Mouse (Mus musculus) liver, embryonic 16.5 days (tissue): ENCODE measurements around the gene Adamts2. TPM values are rescaled to one million over a fixed set of nuclear protein-coding genes. Genes with fewer than 3 reads are reported as not detected.

Experiments used
- ATAC-seq: fragments of 200-750 bp; cut with Nextera tagmentation; 2 replicates; pipeline ENCODE4 v1.8.0; 2017; ENCODE audit warnings: low read depth, mild to moderate bottlenecking, moderate number of reproducible peaks, moderate library complexity
- H3K27ac ChIP-seq: fragments of 300-500 bp; sonication (generic); 2 replicates; pipeline ENCODE4 v1.5.1; 2014; ENCODE audit warnings: mild to moderate bottlenecking, low read length
- H3K27me3 ChIP-seq: fragments of 300-500 bp; sonication (generic); 2 replicates; pipeline ENCODE4 v1.6.1; 2014; ENCODE audit warnings: low read depth, low read length, mixed read lengths; ENCODE audit not compliant: control insufficient read depth, insufficient read depth
- H3K36me3 ChIP-seq: fragments of 300-500 bp; sonication (generic); 2 replicates; pipeline ENCODE4 v1.6.1; 2014; ENCODE audit warnings: mild to moderate bottlenecking; ENCODE audit not compliant: control insufficient read depth, insufficient read depth
- H3K4me1 ChIP-seq: fragments of 300-500 bp; sonication (generic); 2 replicates; pipeline ENCODE4 v1.6.1; 2014; ENCODE audit warnings: low read depth, low read length, mixed read lengths; ENCODE audit not compliant: control insufficient read depth
- H3K4me2 ChIP-seq: fragments of 300-500 bp; sonication (generic); 2 replicates; pipeline ENCODE4 v1.6.1; 2014; ENCODE audit warnings: low read depth, low read length, mixed read lengths
- H3K4me3 ChIP-seq: fragments of 300-500 bp; sonication (generic); 2 replicates; pipeline ENCODE4 v1.5.1; 2014; ENCODE audit warnings: low read depth, mild to moderate bottlenecking, low read length
- H3K9ac ChIP-seq: fragments of 300-500 bp; sonication (generic); 2 replicates; pipeline ENCODE4 v1.6.1; 2014; ENCODE audit warnings: low read depth, low read length
- H3K9me3 ChIP-seq: fragments of 300-500 bp; sonication (generic); replicated peaks from 2 replicates; pipeline ENCODE4 v1.6.1; 2016; ENCODE audit warnings: low read length; ENCODE audit not compliant: control insufficient read depth
- WGBS: fragments of 180-500 bp; shearing (Covaris S2); extraction: QIAGEN DNeasy Blood & Tissue Kit; methylation state at CpG from one replicate; pipeline ENCODE4 v1.1.7; 2014; ENCODE audit not compliant: insufficient replicate concordance; 5-methylcytosine and 5-hydroxymethylcytosine counted together
- polyA plus RNA-seq: library from polyadenylated mRNA; unstranded; fragments of >200 nt; fragmentation: Nextera tagmentation; extraction: Ambion mirVana; gene quantifications from 2 replicates; pipeline ENCODE4 v1.2.1, GENCODE M21; 2015

Adamts2 gene
- polyA plus RNA-seq, 1 experiment from 2014 or later, result 1.6 TPM

DNA sequence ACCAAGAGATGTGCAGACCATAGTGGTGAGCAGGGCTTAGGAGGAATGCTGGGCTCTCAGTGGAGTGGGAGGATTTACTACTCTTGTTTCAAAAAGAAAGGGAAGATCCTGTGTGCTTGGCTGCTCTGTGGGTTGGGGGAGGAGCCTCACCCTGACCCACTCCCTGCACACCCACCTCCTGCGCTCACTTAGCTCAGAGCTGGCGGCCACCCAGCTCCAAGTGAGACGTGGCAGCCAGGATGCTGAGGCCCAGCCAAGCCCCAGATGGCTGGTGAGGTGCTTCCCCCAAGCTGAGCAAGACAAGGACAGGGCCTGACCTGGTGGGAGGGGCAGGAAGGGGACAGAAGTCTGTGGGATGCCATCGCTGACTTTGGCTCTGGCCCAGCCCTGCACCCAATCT, 30.4 kb downstream of the Adamts2 start:
- 24% methylated on average over 4 of the region's 4 CpGs for WGBS
- ATAC-seq, result peak; percentile 39; the same call in 1 of the 2 replicates

DNA sequence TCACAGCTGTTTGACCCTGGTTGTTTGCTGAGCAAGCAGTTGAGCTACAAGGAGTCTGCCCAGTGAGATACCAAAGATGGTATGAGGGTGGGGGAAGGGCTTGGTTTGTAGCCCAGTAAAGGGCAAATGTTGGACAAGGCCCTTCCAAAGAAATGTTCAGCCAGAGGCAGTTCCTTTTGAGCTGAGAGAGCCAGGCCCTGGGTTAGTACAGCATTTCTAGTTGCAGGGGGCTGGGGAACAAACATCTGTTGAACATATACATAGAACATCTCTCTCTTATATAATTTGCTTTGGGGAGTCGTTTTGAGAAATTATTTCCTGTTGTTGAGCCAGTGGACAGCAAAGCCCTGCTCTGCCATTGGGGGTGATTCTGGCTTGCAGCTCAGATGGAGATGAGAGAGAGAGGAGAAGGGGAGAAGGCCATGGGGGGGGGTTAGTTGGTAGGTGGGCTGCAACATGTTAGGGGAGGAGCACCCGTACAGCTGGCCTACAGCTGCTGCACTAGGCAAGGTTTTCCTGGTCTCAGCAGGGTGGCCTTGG, 33.2 kb downstream of the Adamts2 start:
- Histone ChIP-seq H3K4me3 (no peak overlapping the region), H3K27me3 (no peaks in the 10 kb centered on the region), H3K36me3 (no peaks in the 10 kb centered on the region), H3K4me2 (no peak overlapping the region), H3K9ac (no peak overlapping the region), H3K27ac (no peak overlapping the region), H3K9me3 (no peaks in the 10 kb centered on the region), H3K4me1 (no peaks in the 10 kb centered on the region; the same call in 1 of the 2 replicates)
- WGBS, result 52% methylated on average over 2 of the region's 2 CpGs
- no peak for ATAC-seq

More for the DNA sequence above, 30.4 kb downstream of the Adamts2 start:
- Histone ChIP-seq H3K27me3 (no peaks in the 10 kb centered on the region), H3K9ac (no peak overlapping the region), H3K4me1 (no peaks in the 10 kb centered on the region; the same call in 1 of the 2 replicates), H3K9me3 (no peaks in the 10 kb centered on the region), H3K4me3 (no peak overlapping the region), H3K27ac (no peak overlapping the region), H3K36me3 (no peaks in the 10 kb centered on the region), H3K4me2 (no peak overlapping the region)

DNA sequence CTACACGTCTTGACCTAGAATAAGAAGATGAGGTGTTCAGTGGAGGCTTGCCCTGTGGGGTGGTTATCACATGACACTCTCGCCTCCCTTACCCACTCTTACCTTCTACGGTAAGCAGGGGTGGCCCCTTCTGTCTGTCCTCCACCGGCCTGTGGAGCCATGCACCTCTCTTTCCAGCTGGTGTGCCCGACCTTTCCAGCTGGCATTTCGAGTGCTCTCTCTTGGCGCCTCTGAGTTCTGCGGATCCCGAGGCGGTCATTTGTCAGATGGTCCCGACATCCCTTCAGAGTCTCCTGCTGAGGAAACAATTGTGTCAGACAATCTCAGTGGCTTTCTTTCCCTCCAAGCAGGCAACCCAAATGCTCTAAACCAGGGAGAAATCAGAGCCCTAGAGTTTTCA, 35.1 kb downstream of the Adamts2 start:
- ATAC-seq, result no peak
- WGBS, result 78% methylated on average over 11 of the region's 11 CpGs
- no peaks in the 10 kb centered on the region for H3K36me3 ChIP-seq
- no peaks in the 10 kb centered on the region for H3K27me3 ChIP-seq
- H3K4me3 ChIP-seq, result no peak overlapping the region
- no peak overlapping the region for H3K27ac ChIP-seq
- H3K4me1 ChIP-seq, result no peaks in the 10 kb centered on the region; the same call in 1 of the 2 replicates
- no peaks in the 10 kb centered on the region for H3K9me3 ChIP-seq
- H3K4me2 ChIP-seq, result no peak overlapping the region
- H3K9ac ChIP-seq, result no peak overlapping the region

- no peak overlapping the region for H3K9ac ChIP-seq
- no peaks in the 10 kb centered on the region for H3K27me3 ChIP-seq
- no peaks in the 10 kb centered on the region for H3K36me3 ChIP-seq
- 66% methylated on average over 13 of the region's 13 CpGs for WGBS
- no peaks in the 10 kb centered on the region; the same call in 1 of the 2 replicates for H3K4me1 ChIP-seq
- H3K27ac ChIP-seq, result no peak overlapping the region
- ATAC-seq, result no peak
- no peak overlapping the region for H3K4me3 ChIP-seq
- H3K4me2 ChIP-seq, result no peak overlapping the region
- no peaks in the 10 kb centered on the region for H3K9me3 ChIP-seq
Measured at GRCm38 (mm10) chr11:50638197-50638867, 36.4 kb downstream of the Adamts2 start.

DNA sequence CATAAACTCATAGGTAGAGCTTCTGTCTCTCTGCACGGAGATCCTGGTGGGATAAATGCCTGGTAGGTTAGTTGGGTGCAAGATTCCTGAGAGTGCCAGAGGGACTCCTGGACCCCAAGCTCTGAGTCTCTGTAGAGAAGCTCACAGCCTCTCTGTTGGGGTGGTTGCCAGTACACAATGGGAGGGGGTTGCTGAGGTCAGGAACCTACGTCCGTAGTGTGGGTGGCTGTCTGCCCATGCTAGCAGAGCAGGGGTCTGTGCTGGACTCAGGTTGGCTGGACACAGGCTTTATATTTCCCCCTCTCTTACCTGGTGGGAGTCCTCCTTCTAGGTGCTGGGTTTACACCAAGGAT, 37.0 kb downstream of the Adamts2 start:
- 65% methylated on average over 3 of the region's 3 CpGs for WGBS
- no peak overlapping the region for H3K4me2 ChIP-seq
- H3K36me3 ChIP-seq, result no peaks in the 10 kb centered on the region
- H3K4me1 ChIP-seq, result no peaks in the 10 kb centered on the region; the same call in 1 of the 2 replicates
- H3K27me3 ChIP-seq, result no peaks in the 10 kb centered on the region
- no peak overlapping the region for H3K4me3 ChIP-seq
- no peaks in the 10 kb centered on the region for H3K9me3 ChIP-seq
- H3K9ac ChIP-seq, result no peak overlapping the region
- no peak overlapping the region for H3K27ac ChIP-seq
- ATAC-seq, result no peak

DNA sequence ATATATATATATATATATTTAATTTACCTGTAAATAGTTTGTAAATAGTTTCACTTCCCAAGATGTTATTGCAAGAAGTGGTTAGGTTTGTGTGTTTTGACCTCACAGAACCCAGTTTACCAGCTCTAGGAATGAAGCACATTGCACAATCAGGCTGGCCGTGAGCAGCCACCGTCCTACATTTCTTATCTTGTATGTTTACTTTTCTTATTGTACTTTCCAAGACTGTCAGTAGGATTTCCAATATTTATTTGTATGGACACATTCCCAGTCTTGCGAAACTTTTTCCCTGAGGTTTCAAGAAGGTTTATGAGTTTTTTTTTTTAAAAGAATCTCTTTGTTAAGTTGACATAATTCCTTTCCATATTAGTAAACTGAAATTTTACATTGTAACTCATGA, 40.7 kb downstream of the Adamts2 start:
- no peaks in the 10 kb centered on the region for H3K36me3 ChIP-seq
- no peak overlapping the region for H3K4me3 ChIP-seq
- no peak overlapping the region for H3K27ac ChIP-seq
- no peak overlapping the region for H3K4me2 ChIP-seq
- no peaks in the 10 kb centered on the region for H3K9me3 ChIP-seq
- peak; percentile 56 for ATAC-seq
- H3K27me3 ChIP-seq, result no peaks in the 10 kb centered on the region
- H3K4me1 ChIP-seq, result no peaks in the 10 kb centered on the region
- 46% methylated on average over 3 of the region's 3 CpGs for WGBS
- no peak overlapping the region for H3K9ac ChIP-seq

DNA sequence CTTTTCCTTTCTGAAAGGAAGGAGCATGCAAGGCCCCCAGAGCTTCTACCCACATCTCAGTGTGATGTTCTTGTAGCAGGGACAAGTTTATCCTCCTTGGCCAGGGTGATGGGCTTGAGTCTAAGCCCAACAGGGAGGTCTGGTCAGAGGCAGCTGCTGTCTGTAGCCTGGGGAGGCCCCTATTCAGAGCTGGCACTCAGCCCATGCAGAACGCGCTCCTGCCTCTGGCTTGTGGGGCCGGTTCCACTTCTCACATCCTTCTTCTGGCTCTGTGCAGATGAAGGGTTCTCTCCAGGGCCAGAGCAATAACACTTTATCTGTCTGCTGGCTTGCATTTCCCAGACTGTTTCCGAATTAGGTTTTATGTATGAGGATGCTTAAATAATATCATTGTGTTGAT, 44.3 kb downstream of the Adamts2 start:
- Histone ChIP-seq H3K9me3 (no peaks in the 10 kb centered on the region), H3K4me1 (no peaks in the 10 kb centered on the region), H3K4me2 (no peak overlapping the region), H3K27me3 (no peaks in the 10 kb centered on the region), H3K9ac (no peak overlapping the region), H3K36me3 (no peaks in the 10 kb centered on the region), H3K27ac (no peak overlapping the region), H3K4me3 (no peak overlapping the region)
- 78% methylated on average over 4 of the region's 4 CpGs for WGBS
- ATAC-seq, result no peak

DNA sequence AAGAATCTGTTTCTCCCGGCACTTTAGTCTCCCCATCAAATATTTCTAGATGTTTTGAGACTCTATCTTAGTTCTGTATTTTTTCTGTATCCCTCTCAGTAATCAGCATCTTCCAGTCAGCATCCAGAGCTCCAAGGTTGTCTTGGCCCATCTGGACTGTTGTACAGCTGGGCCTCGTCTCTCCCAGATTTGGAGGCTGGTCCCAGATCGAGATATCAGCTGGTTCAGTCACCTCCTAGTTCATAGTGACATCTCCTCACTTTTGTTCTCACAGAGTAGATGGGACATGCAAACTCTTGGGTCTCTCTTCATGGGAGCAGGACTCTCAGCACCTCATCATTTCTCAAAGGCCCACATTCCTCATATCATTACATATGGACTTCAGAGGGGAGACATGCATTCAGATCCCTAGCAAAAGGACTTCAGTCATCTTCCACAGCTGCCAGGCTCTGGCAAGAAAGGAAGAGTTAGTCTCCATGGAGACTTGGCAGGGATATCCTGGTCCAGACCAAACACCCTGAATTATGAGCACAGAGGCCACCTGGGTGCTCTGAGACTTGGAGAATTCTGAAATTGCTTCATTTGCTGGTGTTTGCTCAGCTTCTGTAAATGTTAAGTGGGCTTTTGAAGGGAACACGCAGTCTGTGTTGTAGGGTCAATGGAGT, 46.4 kb downstream of the Adamts2 start:
- 47% methylated on average over 4 of the region's 4 CpGs for WGBS
- no peak overlapping the region for H3K4me3 ChIP-seq
- no peak overlapping the region for H3K4me2 ChIP-seq
- no peaks in the 10 kb centered on the region for H3K27me3 ChIP-seq
- no peaks in the 10 kb centered on the region for H3K36me3 ChIP-seq
- no peak overlapping the region for H3K9ac ChIP-seq
- ATAC-seq, result no peak
- no peaks in the 10 kb centered on the region for H3K4me1 ChIP-seq
- no peaks in the 10 kb centered on the region for H3K9me3 ChIP-seq
- H3K27ac ChIP-seq, result no peak overlapping the region

DNA sequence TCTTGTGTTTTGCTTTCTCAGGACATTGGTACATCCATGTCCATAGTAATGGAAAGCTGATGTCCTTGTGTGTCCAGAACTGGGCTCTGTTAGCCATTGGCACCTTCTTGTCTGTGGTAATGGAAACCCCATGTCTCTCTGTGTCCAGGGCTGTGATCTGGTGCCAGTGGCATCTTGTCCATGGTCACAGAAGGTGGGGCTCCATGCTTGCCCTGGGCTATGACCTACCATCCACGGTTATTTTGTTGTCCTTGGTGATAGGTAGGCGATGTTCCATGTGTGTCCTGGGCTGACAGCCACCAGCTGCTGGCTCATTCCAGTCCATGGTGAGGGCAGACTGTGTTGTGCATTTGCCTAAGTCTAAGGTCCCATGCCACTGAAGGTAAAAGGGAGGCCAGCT, 48.2 kb downstream of the Adamts2 start:
- Histone ChIP-seq H3K9ac (no peak overlapping the region), H3K27me3 (no peaks in the 10 kb centered on the region), H3K27ac (no peak overlapping the region), H3K4me1 (no peaks in the 10 kb centered on the region), H3K4me3 (no peak overlapping the region), H3K36me3 (no peaks in the 10 kb centered on the region), H3K9me3 (no peaks in the 10 kb centered on the region), H3K4me2 (no peak overlapping the region)
- 54% methylated on average over 2 of the region's 2 CpGs for WGBS
- no peak for ATAC-seq
